Mouse (Mus musculus) right cerebral cortex, postnatal 36 days (tissue): Measurements from ENCODE around the gene Pcolce2.
A peak's percentile ranks its signal among the peaks of the same experiment; 100 is the strongest.

Source experiments
- DNase-seq, 2 experiments: peaks; one replicate each; pipeline ENCODE4 v3.0.0; 2022; ENCODE audit warnings: low spot score in 2 of 2, mixed read lengths in 1 of 2

The Pcolce2 gene

GRCm38 (mm10) chr9:95654356-95654755 is 17.0 kb downstream of the Pcolce2 start:
- DNase-seq: no peak

- no peak for DNase-seq
Observed at GRCm38 (mm10) chr9:95657941-95658340, 20.5 kb downstream of the Pcolce2 start.

GRCm38 (mm10) chr9:95664290-95664989 is 27.0 kb downstream of the Pcolce2 start:
- peak; percentile 18 to 20 for DNase-seq

GRCm38 (mm10) chr9:95665835-95666234 is 28.4 kb downstream of the Pcolce2 start:
- no peak for DNase-seq

GRCm38 (mm10) chr9:95667836-95668235 is 30.4 kb downstream of the Pcolce2 start:
- peak; percentile 24 to 30 for DNase-seq

GRCm38 (mm10) chr9:95668306-95668705 is 30.9 kb downstream of the Pcolce2 start:
- no peak for DNase-seq

GRCm38 (mm10) chr9:95672331-95672730 is 34.9 kb downstream of the Pcolce2 start:
- no peak for DNase-seq

- no peak for DNase-seq
Observed at GRCm38 (mm10) chr9:95672760-95673159, 35.4 kb downstream of the Pcolce2 start.

- DNase-seq: peak in 1 of 2 experiments; percentile 20
Observed at GRCm38 (mm10) chr9:95675064-95675699, 37.8 kb downstream of the Pcolce2 start.

- no peak for DNase-seq
Observed at GRCm38 (mm10) chr9:95676021-95676420, 38.6 kb downstream of the Pcolce2 start.

- DNase-seq: no peak
Observed at GRCm38 (mm10) chr9:95679966-95680365, 42.6 kb downstream of the Pcolce2 start.

- no peak for DNase-seq
Observed at GRCm38 (mm10) chr9:95680691-95681090, 43.3 kb downstream of the Pcolce2 start.

GRCm38 (mm10) chr9:95685660-95686440 is 48.4 kb downstream of the Pcolce2 start:
- DNase-seq: no peak

GRCm38 (mm10) chr9:95688064-95688463 is 50.7 kb downstream of the Pcolce2 start:
- DNase-seq: no peak

GRCm38 (mm10) chr9:95692823-95693222 is 55.4 kb downstream of the Pcolce2 start:
- no peak for DNase-seq

GRCm38 (mm10) chr9:95693528-95694100 is 56.2 kb downstream of the Pcolce2 start:
- no peak for DNase-seq

- DNase-seq: no peak
Observed at GRCm38 (mm10) chr9:95694526-95694925, 57.1 kb downstream of the Pcolce2 start.

- no peak for DNase-seq
Observed at GRCm38 (mm10) chr9:95695023-95695422, 57.6 kb downstream of the Pcolce2 start.

GRCm38 (mm10) chr9:95696581-95696980 is 59.2 kb downstream of the Pcolce2 start:
- DNase-seq: no peak

GRCm38 (mm10) chr9:95697808-95698207 is 60.4 kb downstream of the Pcolce2 start:
- DNase-seq: no peak

GRCm38 (mm10) chr9:95699273-95699672 is 61.9 kb downstream of the Pcolce2 start:
- DNase-seq: no peak

GRCm38 (mm10) chr9:95704078-95704477 is 66.7 kb downstream of the Pcolce2 start:
- DNase-seq: no peak
